Mouse (Mus musculus): ENCODE measurements around the gene Mrtfa. TPM values are rescaled to one million over a fixed set of nuclear protein-coding genes. Genes with fewer than 3 reads are reported as not detected.

Gene Mrtfa
- polyA plus RNA-seq, 1 experiment from 2014 or later = 25.8 TPM

- no peak for ATAC-seq (ENCODE audit: low FRiP score, low read depth)
- H3K4me2 ChIP-seq (replicated peaks) = no peak overlapping the region
- no peak overlapping the region for H3K9ac ChIP-seq
- no peaks in the 10 kb centered on the region for H3K36me3 ChIP-seq
- no peak overlapping the region for H3K4me3 ChIP-seq
- no peaks in the 10 kb centered on the region for H3K27me3 ChIP-seq
- 62% methylated on average over 3 of the region's 3 CpGs for WGBS
- H3K27ac ChIP-seq = no peak overlapping the region
- H3K9me3 ChIP-seq = no peaks in the 10 kb centered on the region
- H3K4me1 ChIP-seq = no peaks in the 10 kb centered on the region
These were observed 200.8 kb downstream of the Mrtfa start for GRCm38 (mm10) chr15:80989712-80990111.

- Histone ChIP-seq H3K4me1 (no peaks in the 10 kb centered on the region), H3K9ac (no peak overlapping the region), H3K36me3 (no peaks in the 10 kb centered on the region), H3K9me3 (no peaks in the 10 kb centered on the region), H3K27me3 (no peaks in the 10 kb centered on the region), H3K4me2 (replicated peaks) (no peak overlapping the region), H3K27ac (no peak overlapping the region), H3K4me3 (no peak overlapping the region)
- WGBS = 30% methylated on average over 1 of the region's 1 CpGs
- no peak for ATAC-seq (ENCODE audit: low FRiP score, low read depth)
These were observed 202.2 kb downstream of the Mrtfa start for GRCm38 (mm10) chr15:80988331-80988730.

- WGBS = 81% methylated on average over 2 of the region's 2 CpGs
- no peak overlapping the region for H3K9ac ChIP-seq
- H3K27me3 ChIP-seq = no peaks in the 10 kb centered on the region
- no peak overlapping the region for H3K4me3 ChIP-seq
- no peak for ATAC-seq (ENCODE audit: low FRiP score, low read depth)
- H3K9me3 ChIP-seq = no peaks in the 10 kb centered on the region
- no peak overlapping the region for H3K27ac ChIP-seq
- no peak overlapping the region for H3K4me2 ChIP-seq (replicated peaks)
- peaks cover 4% of the 10 kb centered on the region; the same call in 1 of the 2 replicates for H3K4me1 ChIP-seq
- H3K36me3 ChIP-seq = no peaks in the 10 kb centered on the region
These were observed 207.3 kb downstream of the Mrtfa start for GRCm38 (mm10) chr15:80983264-80983663.

- Histone ChIP-seq H3K4me2 (replicated peaks) (no peak overlapping the region), H3K9ac (no peak overlapping the region), H3K27me3 (no peaks in the 10 kb centered on the region), H3K27ac (no peak overlapping the region), H3K4me3 (no peak overlapping the region), H3K9me3 (no peaks in the 10 kb centered on the region), H3K36me3 (no peaks in the 10 kb centered on the region), H3K4me1 (peaks cover 9% of the 10 kb centered on the region; the same call in 1 of the 2 replicates)
- 84% methylated on average over 4 of the region's 4 CpGs for WGBS
- ATAC-seq (ENCODE audit: low FRiP score, low read depth) = no peak
These were observed 209.4 kb downstream of the Mrtfa start for GRCm38 (mm10) chr15:80981176-80981575.

- no peak overlapping the region for H3K4me3 ChIP-seq
- no peaks in the 10 kb centered on the region for H3K27me3 ChIP-seq
- no peak overlapping the region for H3K9ac ChIP-seq
- no peak overlapping the region for H3K4me2 ChIP-seq (replicated peaks)
- peaks cover 9% of the 10 kb centered on the region; the same call in 1 of the 2 replicates for H3K4me1 ChIP-seq
- no peak for ATAC-seq (ENCODE audit: low FRiP score, low read depth)
- WGBS = 84% methylated on average over 4 of the region's 4 CpGs
- no peak overlapping the region for H3K27ac ChIP-seq
- no peaks in the 10 kb centered on the region for H3K9me3 ChIP-seq
- H3K36me3 ChIP-seq = no peaks in the 10 kb centered on the region
These were observed 210.9 kb downstream of the Mrtfa start for GRCm38 (mm10) chr15:80979611-80980010.

- Histone ChIP-seq H3K27ac (no peak within 1 kb of the TSS), H3K36me3 (no peaks in the 10 kb centered on the region), H3K9me3 (no peaks in the 10 kb centered on the region), H3K27me3 (no peaks in the 10 kb centered on the region), H3K4me1 (peaks cover 9% of the 10 kb centered on the region; the same call in 1 of the 2 replicates), H3K4me3 (peak within 1 kb of the TSS; percentile 85), H3K4me2 (replicated peaks) (peak within 1 kb of the TSS; percentile 90), H3K9ac (peak within 1 kb of the TSS; percentile 77)
- peak; percentile 94 for ATAC-seq (ENCODE audit: low FRiP score, low read depth)
- under 1% methylated on average over 60 of the region's 67 CpGs for WGBS
These were observed 212.8 kb downstream of the Mrtfa start, which contains the start of gene Sgsm3 for GRCm38 (mm10) chr15:80977620-80978334. Gene Sgsm3 (plus strand): TSS chr15:80977765.

- Histone ChIP-seq H3K9ac (no peak overlapping the region), H3K36me3 (peaks cover 3% of the 10 kb centered on the region), H3K4me3 (no peak overlapping the region), H3K9me3 (no peaks in the 10 kb centered on the region), H3K4me2 (replicated peaks) (no peak overlapping the region), H3K27me3 (no peaks in the 10 kb centered on the region), H3K4me1 (peaks cover 9% of the 10 kb centered on the region; the same call in 1 of the 2 replicates), H3K27ac (no peak overlapping the region)
- no peak for ATAC-seq (ENCODE audit: low FRiP score, low read depth)
- WGBS = 85% methylated on average over 3 of the region's 3 CpGs
These were observed 214.9 kb downstream of the Mrtfa start for GRCm38 (mm10) chr15:80975666-80976065.

- Histone ChIP-seq H3K9me3 (no peaks in the 10 kb centered on the region), H3K36me3 (peaks cover 16% of the 10 kb centered on the region), H3K4me3 (no peak overlapping the region), H3K27me3 (no peaks in the 10 kb centered on the region), H3K27ac (no peak overlapping the region), H3K4me1 (peaks cover 9% of the 10 kb centered on the region; the same call in 1 of the 2 replicates), H3K4me2 (replicated peaks) (no peak overlapping the region), H3K9ac (no peak overlapping the region)
- ATAC-seq (ENCODE audit: low FRiP score, low read depth) = no peak
- 27% methylated on average over 5 of the region's 5 CpGs for WGBS
These were observed 216.2 kb downstream of the Mrtfa start for GRCm38 (mm10) chr15:80974311-80974710.

GRCm38 (mm10) chr15:80969371-80969770, 221.2 kb downstream of the Mrtfa start:
- H3K27ac ChIP-seq = no peak overlapping the region
- H3K9ac ChIP-seq = no peak overlapping the region
- H3K9me3 ChIP-seq = no peaks in the 10 kb centered on the region; the same call in 1 of the 2 replicates
- no peak overlapping the region for H3K4me3 ChIP-seq
- no peaks in the 10 kb centered on the region for H3K27me3 ChIP-seq
- no peak overlapping the region for H3K4me2 ChIP-seq (replicated peaks)
- peaks cover 59% of the 10 kb centered on the region for H3K36me3 ChIP-seq
- no peak for ATAC-seq (ENCODE audit: low FRiP score, low read depth)
- 86% methylated on average over 1 of the region's 1 CpGs for WGBS
- H3K4me1 ChIP-seq = no peaks in the 10 kb centered on the region

Other genes with a start within 250 kb of the Mrtfa start
- 163 and 167 TPM in 2 replicates for gene Adsl, start 242.3 kb downstream of the Mrtfa start, polyA plus RNA-seq (2015; fragmentation: Nextera tagmentation; extraction: Ambion mirVana)
- gene Sgsm3, start 213.0 kb downstream of the Mrtfa start, polyA plus RNA-seq (2015; fragmentation: Nextera tagmentation; extraction: Ambion mirVana) = 28.9 and 31.2 TPM in 2 replicates
- gene Mchr1, start 44.7 kb upstream of the Mrtfa start, polyA plus RNA-seq (2015; fragmentation: Nextera tagmentation; extraction: Ambion mirVana) = 1.2 and 1.4 TPM in 2 replicates
- gene Slc25a17, start 170.1 kb upstream of the Mrtfa start, polyA plus RNA-seq (2015; fragmentation: Nextera tagmentation; extraction: Ambion mirVana) = 117 and 119 TPM in 2 replicates
- gene St13, start 209.3 kb upstream of the Mrtfa start, polyA plus RNA-seq (2015; fragmentation: Nextera tagmentation; extraction: Ambion mirVana) = 185 and 189 TPM in 2 replicates
- 12.2 and 12.6 TPM in 2 replicates for gene Xpnpep3, start 209.4 kb upstream of the Mrtfa start, polyA plus RNA-seq (2015; fragmentation: Nextera tagmentation; extraction: Ambion mirVana)
- 2.5 and 2.9 TPM in 2 replicates for gene Dnajb7, start 217.5 kb upstream of the Mrtfa start, polyA plus RNA-seq (2015; fragmentation: Nextera tagmentation; extraction: Ambion mirVana)